Mouse (Mus musculus): ENCODE data around the gene Cfap61. TPM values are rescaled to one million over a fixed set of nuclear protein-coding genes. Genes with fewer than 3 reads are reported as not detected.

Gene Cfap61
- polyA plus RNA-seq, 1 experiment from 2014 or later, result 1.3 TPM

DNA sequence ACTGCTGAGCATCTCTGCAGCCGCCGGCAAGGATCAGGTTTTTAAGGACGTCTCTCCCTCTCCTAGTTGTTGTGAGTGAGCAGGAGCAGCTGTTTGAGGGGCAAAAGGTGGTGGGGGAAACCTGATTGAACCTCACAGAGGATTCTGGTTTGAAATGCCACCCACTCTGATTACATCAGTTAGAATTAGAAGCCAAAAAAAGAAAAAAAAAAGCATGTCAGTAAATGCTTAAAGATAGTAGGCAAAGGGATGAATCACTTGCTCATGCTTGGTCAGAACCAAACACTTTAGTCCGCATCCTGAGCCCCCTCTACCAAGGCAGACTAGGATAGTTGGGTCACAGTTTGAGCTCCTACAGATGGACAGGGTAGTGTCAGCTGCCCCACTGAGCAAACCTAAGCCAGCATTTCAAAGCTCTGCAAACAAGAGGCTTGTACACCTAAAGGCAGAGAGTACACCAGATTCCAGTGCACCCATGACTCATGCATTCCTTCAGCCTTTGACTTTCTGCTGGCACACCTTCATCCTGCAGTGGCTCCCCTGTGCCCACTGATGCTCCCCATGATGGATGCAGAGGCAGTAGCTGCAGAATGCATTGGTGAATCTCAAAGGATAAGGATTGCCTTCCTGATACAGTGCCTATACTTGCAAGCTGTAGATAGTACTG, 312.0 kb downstream of the Cfap61 start:
- WGBS, result 83% methylated on average over 4 of the region's 4 CpGs
- Histone ChIP-seq H3K9me3 (ENCODE audit: control insufficient read depth, low read length) (no peaks in the 10 kb centered on the region), H3K27ac (ENCODE audit: low read length) (no peak overlapping the region), H3K4me1 (replicated peaks; ENCODE audit: control insufficient read depth, insufficient read depth, low read length) (no peaks in the 10 kb centered on the region), H3K4me3 (replicated peaks; ENCODE audit: low read length) (no peak overlapping the region), H3K9ac (replicated peaks; ENCODE audit: low read depth, low read length) (no peak overlapping the region), H3K4me2 (ENCODE audit: low read length) (no peak overlapping the region), H3K27me3 (replicated peaks; ENCODE audit: control insufficient read depth, insufficient read depth, low read length) (no peaks in the 10 kb centered on the region), H3K36me3 (ENCODE audit: control insufficient read depth, insufficient read depth) (no peaks in the 10 kb centered on the region)
- no peak for ATAC-seq

DNA sequence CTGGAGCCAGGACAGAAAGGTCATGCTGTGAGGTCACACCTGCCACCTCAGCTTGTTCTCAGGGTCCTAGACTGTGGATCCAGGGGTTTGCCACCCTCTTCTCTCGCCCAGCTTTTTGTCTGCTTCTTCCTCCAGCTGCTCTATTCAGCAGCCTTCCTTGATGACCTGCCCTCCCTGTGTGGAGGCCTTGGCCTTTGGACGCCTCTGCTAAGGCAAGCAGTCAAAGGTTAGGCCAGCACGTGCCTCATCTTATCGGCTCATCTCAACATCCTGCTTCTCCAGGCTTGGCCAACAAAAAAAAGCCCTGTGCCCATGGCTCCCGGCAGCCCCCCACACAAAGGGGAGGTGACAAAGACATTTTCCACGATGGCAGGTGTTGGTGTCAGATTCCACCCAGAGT, 313.0 kb downstream of the Cfap61 start:
- H3K27ac ChIP-seq (ENCODE audit: low read length), result no peak overlapping the region
- H3K4me1 ChIP-seq (replicated peaks; ENCODE audit: control insufficient read depth, insufficient read depth, low read length), result no peaks in the 10 kb centered on the region
- no peak for ATAC-seq
- no peak overlapping the region for H3K4me2 ChIP-seq (ENCODE audit: low read length)
- H3K9ac ChIP-seq (replicated peaks; ENCODE audit: low read depth, low read length), result no peak overlapping the region
- no peaks in the 10 kb centered on the region for H3K36me3 ChIP-seq (ENCODE audit: control insufficient read depth, insufficient read depth)
- no peaks in the 10 kb centered on the region for H3K9me3 ChIP-seq (ENCODE audit: control insufficient read depth, low read length)
- no peaks in the 10 kb centered on the region for H3K27me3 ChIP-seq (replicated peaks; ENCODE audit: control insufficient read depth, insufficient read depth, low read length)
- 55% methylated on average over 6 of the region's 6 CpGs for WGBS
- H3K4me3 ChIP-seq (replicated peaks; ENCODE audit: low read length), result no peak overlapping the region

DNA sequence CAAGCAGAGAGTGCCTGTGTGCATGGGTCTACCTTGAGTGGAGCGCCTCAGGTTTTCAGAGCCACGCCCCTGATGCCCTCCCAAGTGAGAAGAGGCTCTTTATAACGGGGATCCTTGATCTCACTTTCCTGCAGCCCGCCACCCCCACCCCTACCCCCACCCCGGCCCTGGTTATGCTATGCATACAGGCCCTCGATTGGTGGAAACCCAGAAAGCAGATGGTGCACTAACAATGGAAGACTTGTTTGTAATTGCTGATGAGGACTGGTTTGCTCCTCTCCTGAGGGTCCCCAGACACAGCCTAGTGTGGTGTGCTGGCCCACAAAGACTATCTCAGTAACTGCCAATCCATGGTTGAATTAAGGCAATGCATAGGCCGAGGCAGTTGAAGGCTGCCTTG, 314.4 kb downstream of the Cfap61 start:
- no peak overlapping the region for H3K4me2 ChIP-seq (ENCODE audit: low read length)
- H3K4me3 ChIP-seq (replicated peaks; ENCODE audit: low read length), result no peak overlapping the region
- H3K36me3 ChIP-seq (ENCODE audit: control insufficient read depth, insufficient read depth), result no peaks in the 10 kb centered on the region
- no peaks in the 10 kb centered on the region for H3K9me3 ChIP-seq (ENCODE audit: control insufficient read depth, low read length)
- H3K9ac ChIP-seq (replicated peaks; ENCODE audit: low read depth, low read length), result no peak overlapping the region
- H3K4me1 ChIP-seq (replicated peaks; ENCODE audit: control insufficient read depth, insufficient read depth, low read length), result no peaks in the 10 kb centered on the region
- H3K27me3 ChIP-seq (replicated peaks; ENCODE audit: control insufficient read depth, insufficient read depth, low read length), result no peaks in the 10 kb centered on the region
- peak; percentile 69 for ATAC-seq
- H3K27ac ChIP-seq (ENCODE audit: low read length), result no peak overlapping the region
- WGBS, result 62% methylated on average over 7 of the region's 7 CpGs

DNA sequence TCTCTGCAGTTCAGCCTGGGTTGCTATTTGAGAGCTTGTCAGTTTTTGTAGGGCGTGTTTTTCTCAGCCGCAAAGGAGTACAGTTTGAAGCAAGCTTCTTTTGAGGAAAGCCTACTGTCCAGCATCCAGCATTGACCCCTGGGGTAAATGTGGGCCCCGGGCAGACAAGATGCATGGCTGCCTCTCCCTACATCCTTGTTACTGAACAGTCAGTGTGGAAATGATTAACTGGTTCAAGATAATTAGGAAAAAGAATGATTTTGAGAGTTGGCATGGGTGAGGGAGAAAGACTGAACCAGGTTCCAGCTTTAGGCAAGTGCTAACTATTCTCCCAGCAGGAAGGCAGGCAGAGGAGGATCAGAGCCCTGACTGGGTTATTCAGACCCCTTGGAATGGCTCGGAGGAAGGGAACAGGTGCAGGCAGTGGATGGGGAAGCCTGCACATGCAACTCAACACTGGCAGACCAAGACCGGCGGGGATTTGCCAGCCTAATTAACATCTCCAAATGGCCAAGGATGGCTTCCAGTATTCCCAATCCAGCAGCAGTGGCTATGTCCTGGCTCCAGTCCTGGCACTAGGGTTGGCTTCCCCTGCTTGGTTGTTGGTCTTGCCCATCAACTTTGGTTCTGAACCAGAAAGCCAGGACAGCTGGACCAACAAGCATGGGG, 315.8 kb downstream of the Cfap61 start:
- Histone ChIP-seq H3K9ac (replicated peaks; ENCODE audit: low read depth, low read length) (no peak overlapping the region), H3K36me3 (ENCODE audit: control insufficient read depth, insufficient read depth) (no peaks in the 10 kb centered on the region), H3K4me1 (replicated peaks; ENCODE audit: control insufficient read depth, insufficient read depth, low read length) (no peaks in the 10 kb centered on the region), H3K27ac (ENCODE audit: low read length) (0 out of 2 replicates have a peak overlapping the region, but pooled peaks have one; percentile 29), H3K4me3 (replicated peaks; ENCODE audit: low read length) (no peak overlapping the region), H3K4me2 (ENCODE audit: low read length) (no peak overlapping the region), H3K27me3 (replicated peaks; ENCODE audit: control insufficient read depth, insufficient read depth, low read length) (no peaks in the 10 kb centered on the region), H3K9me3 (ENCODE audit: control insufficient read depth, low read length) (no peaks in the 10 kb centered on the region)
- ATAC-seq, result peak; percentile 85
- 56% methylated on average over 6 of the region's 6 CpGs for WGBS

DNA sequence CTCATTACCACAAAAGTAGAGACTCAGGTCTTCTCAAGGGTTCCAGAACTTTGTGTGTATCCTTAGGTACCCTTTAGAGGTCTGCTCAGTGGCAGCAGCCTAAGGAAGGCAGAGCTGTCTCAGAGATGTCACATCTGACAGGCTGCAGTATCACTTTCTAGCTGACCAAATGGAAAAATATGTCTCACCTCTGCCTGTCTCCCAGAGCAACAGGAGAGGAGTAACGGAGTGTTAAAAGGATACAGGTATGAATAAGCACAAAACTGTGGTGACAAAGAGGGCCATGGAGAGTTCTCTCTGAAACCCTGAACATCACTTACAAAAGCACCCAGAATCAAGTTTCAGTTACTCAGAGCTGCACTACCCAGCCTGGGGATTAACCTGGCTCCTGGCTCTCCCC, 319.8 kb downstream of the Cfap61 start:
- H3K27me3 ChIP-seq (replicated peaks; ENCODE audit: control insufficient read depth, insufficient read depth, low read length), result no peaks in the 10 kb centered on the region
- no peak overlapping the region for H3K4me3 ChIP-seq (replicated peaks; ENCODE audit: low read length)
- peaks cover 25% of the 10 kb centered on the region for H3K4me1 ChIP-seq (replicated peaks; ENCODE audit: control insufficient read depth, insufficient read depth, low read length)
- ATAC-seq, result no peak
- no peaks in the 10 kb centered on the region for H3K9me3 ChIP-seq (ENCODE audit: control insufficient read depth, low read length)
- no peak overlapping the region for H3K9ac ChIP-seq (replicated peaks; ENCODE audit: low read depth, low read length)
- no peak overlapping the region for H3K4me2 ChIP-seq (ENCODE audit: low read length)
- no peak overlapping the region for H3K27ac ChIP-seq (ENCODE audit: low read length)
- no peaks in the 10 kb centered on the region for H3K36me3 ChIP-seq (ENCODE audit: control insufficient read depth, insufficient read depth)
- WGBS, result 82% methylated on average over 1 of the region's 1 CpGs

DNA sequence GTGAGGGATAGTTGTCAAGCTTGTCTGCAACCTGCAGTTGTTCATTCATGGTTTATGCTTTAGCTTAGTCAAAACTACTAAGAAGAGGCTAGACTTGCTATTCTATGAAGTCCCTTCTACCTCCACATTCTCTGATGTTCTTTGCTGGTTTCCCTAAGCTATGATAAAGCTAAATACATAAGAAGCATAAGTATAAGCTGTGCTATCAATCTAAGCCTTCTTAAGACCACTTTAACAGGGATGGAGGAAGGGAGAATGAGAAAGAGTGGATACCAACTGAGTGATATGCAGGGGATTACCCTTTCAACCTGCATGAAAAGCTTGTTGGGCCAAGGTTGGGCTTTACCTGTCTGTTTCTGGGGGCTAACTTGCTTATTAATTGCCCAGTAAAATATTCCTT, 321.1 kb downstream of the Cfap61 start:
- Histone ChIP-seq H3K4me1 (replicated peaks; ENCODE audit: control insufficient read depth, insufficient read depth, low read length) (peaks cover 36% of the 10 kb centered on the region), H3K4me2 (ENCODE audit: low read length) (no peak overlapping the region), H3K9ac (replicated peaks; ENCODE audit: low read depth, low read length) (no peak overlapping the region), H3K27ac (ENCODE audit: low read length) (no peak overlapping the region; the same call in 1 of the 2 replicates), H3K4me3 (replicated peaks; ENCODE audit: low read length) (no peak overlapping the region), H3K27me3 (replicated peaks; ENCODE audit: control insufficient read depth, insufficient read depth, low read length) (no peaks in the 10 kb centered on the region), H3K9me3 (ENCODE audit: control insufficient read depth, low read length) (no peaks in the 10 kb centered on the region), H3K36me3 (ENCODE audit: control insufficient read depth, insufficient read depth) (no peaks in the 10 kb centered on the region)
- no peak for ATAC-seq

DNA sequence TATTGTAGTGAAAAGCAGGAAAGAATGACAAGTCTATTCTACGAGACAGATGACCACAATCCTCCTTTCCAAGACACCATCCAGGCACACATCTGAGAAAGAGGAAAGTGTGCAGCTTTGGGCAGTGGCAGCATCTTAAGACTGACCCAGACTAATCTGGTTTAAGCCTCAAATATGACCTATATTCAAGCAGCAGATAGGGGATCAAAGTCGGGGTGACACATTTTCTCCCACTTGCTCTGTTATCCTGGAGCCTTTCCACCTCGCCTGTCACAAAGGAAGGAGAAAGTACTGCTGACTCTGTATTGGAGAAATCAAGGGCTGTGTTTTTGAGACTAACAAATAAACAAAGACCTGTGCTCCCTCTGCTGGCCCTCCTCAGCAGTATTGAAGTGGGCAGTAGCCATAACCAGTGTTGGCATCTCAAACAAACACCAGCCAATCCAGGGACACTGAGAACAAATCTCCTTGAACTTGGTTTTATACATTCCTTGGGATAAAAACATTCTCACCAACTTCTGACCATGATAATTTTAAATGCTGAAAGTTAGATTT, 321.8 kb downstream of the Cfap61 start:
- Histone ChIP-seq H3K36me3 (ENCODE audit: control insufficient read depth, insufficient read depth) (no peaks in the 10 kb centered on the region), H3K4me1 (replicated peaks; ENCODE audit: control insufficient read depth, insufficient read depth, low read length) (peaks cover 43% of the 10 kb centered on the region), H3K27ac (ENCODE audit: low read length) (peak overlapping the region; percentile 75), H3K9me3 (ENCODE audit: control insufficient read depth, low read length) (no peaks in the 10 kb centered on the region), H3K9ac (replicated peaks; ENCODE audit: low read depth, low read length) (no peak overlapping the region), H3K4me3 (replicated peaks; ENCODE audit: low read length) (no peak overlapping the region), H3K4me2 (ENCODE audit: low read length) (no peak overlapping the region), H3K27me3 (replicated peaks; ENCODE audit: control insufficient read depth, insufficient read depth, low read length) (no peaks in the 10 kb centered on the region)
- 29% methylated on average over 3 of the region's 3 CpGs for WGBS
- peak; percentile 53; the same call in 1 of the 2 replicates for ATAC-seq

DNA sequence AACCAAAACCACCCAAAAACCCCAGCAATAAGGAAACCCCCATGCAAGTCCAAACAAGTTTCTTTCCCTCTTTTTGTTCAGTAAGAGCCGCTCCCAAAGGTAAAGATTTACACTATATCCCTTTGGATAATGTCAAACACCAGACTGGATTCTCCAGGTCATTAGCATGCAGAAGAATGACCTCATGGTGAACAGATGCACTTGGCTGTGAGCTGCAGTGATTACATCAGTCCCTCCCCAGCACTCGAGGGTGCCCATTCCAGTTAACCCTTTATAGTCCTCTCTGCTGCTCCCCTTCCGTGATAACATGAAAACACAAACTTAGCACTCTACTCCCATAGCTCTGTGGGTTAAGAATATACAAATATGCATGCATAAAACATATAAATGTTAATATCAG, 322.5 kb downstream of the Cfap61 start:
- Histone ChIP-seq H3K27me3 (replicated peaks; ENCODE audit: control insufficient read depth, insufficient read depth, low read length) (no peaks in the 10 kb centered on the region), H3K4me1 (replicated peaks; ENCODE audit: control insufficient read depth, insufficient read depth, low read length) (peaks cover 49% of the 10 kb centered on the region), H3K4me3 (replicated peaks; ENCODE audit: low read length) (no peak overlapping the region), H3K27ac (ENCODE audit: low read length) (peak overlapping the region; percentile 75), H3K9ac (replicated peaks; ENCODE audit: low read depth, low read length) (no peak overlapping the region), H3K4me2 (ENCODE audit: low read length) (no peak overlapping the region), H3K36me3 (ENCODE audit: control insufficient read depth, insufficient read depth) (no peaks in the 10 kb centered on the region), H3K9me3 (ENCODE audit: control insufficient read depth, low read length) (no peaks in the 10 kb centered on the region)
- ATAC-seq, result peak; percentile 51
- 7% methylated on average over 3 of the region's 3 CpGs for WGBS

DNA sequence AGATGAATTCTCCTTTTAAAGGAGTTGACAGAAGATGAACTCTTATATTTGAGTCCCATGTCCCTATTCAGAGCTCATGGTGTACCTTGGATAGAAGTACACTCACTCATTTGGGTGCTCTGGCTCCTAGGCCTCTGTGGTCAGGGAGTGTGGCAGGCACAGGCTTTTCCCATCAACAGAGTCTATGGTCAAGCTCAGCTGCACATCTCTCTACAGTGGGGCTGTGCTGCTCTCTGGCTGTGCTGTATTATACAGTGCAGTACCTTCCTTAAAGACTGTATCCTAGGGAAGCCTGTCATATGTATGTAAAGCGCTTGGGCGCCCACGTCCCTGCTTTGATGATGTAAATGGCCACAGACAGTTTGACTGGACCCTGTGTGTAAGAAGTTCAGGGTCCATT, 323.0 kb downstream of the Cfap61 start:
- no peak overlapping the region for H3K4me3 ChIP-seq (replicated peaks; ENCODE audit: low read length)
- H3K36me3 ChIP-seq (ENCODE audit: control insufficient read depth, insufficient read depth), result no peaks in the 10 kb centered on the region
- H3K27ac ChIP-seq (ENCODE audit: low read length), result 0 out of 2 replicates have a peak overlapping the region, but pooled peaks have one; percentile 46
- H3K4me2 ChIP-seq (ENCODE audit: low read length), result no peak overlapping the region
- H3K9me3 ChIP-seq (ENCODE audit: control insufficient read depth, low read length), result no peaks in the 10 kb centered on the region
- no peak for ATAC-seq
- no peak overlapping the region for H3K9ac ChIP-seq (replicated peaks; ENCODE audit: low read depth, low read length)
- 69% methylated on average over 3 of the region's 3 CpGs for WGBS
- peaks cover 55% of the 10 kb centered on the region for H3K4me1 ChIP-seq (replicated peaks; ENCODE audit: control insufficient read depth, insufficient read depth, low read length)
- H3K27me3 ChIP-seq (replicated peaks; ENCODE audit: control insufficient read depth, insufficient read depth, low read length), result no peaks in the 10 kb centered on the region
